Mouse (Mus musculus): ENCODE data around the gene Klc3. TPM values are rescaled to one million over a fixed set of nuclear protein-coding genes. Genes with fewer than 3 reads are reported as not detected.

Klc3 gene
- polyA plus RNA-seq, 1 experiment: 1.3 TPM

DNA sequence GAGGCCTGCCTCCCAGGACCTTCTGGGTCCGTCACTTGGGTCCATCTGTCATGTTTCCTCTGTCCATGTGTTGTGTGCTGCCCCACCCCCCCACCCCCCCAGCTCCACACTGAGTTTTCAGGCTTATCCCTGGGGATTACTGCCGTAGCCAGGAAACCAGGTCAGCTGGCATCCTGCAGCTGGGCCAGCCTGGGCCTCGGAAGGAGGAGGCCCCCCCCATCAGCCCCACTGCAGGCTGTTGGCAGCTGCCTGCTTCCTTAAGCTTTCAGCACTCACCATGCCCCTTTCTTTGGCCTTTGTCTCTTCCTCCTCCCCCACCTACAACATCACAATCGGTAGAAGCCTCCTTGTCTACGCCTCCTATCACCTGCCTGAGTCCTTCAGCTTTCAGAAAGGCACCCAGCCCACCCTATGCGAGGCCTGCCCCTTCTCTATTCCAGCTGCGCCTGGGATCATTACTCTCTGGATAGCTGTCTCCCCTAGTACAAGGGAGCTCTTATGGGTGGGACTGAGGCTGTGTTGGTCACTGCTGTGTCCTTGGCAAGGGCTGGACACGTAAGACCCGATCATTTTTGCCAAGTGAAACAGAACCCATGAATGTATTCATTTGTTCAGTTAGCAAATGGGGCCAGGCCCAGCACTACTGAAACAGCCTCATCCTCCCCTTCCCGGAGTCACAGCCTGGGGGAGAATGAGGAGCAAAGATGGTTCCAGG, 15.0 kb downstream of the Klc3 start:
- no peak for TF ChIP-seq GATA1 (IDR thresholded peaks at IDR 0.05; ENCODE audit: borderline replicate concordance, low read length)
- TF ChIP-seq FLI1 (IDR thresholded peaks at IDR 0.05; ENCODE audit: low read length): no peak
- Histone ChIP-seq H3K27me3 (replicated peaks) (no peaks in the 10 kb centered on the region), H3K36me3 (replicated peaks; ENCODE audit: low read length) (peaks cover 98% of the 10 kb centered on the region)

GRCm38 (mm10) chr7:19383708-19384107, 20.2 kb downstream of the Klc3 start:
- Histone ChIP-seq H3K9me3 (no peaks in the 10 kb centered on the region), H3K36me3 (replicated peaks; ENCODE audit: low read length) (peaks cover 54% of the 10 kb centered on the region), H3K4me3 (replicated peaks) (peak overlapping the region; percentile 42), H3K27me3 (replicated peaks) (no peaks in the 10 kb centered on the region), H3K4me1 (peaks cover 40% of the 10 kb centered on the region)
- TF ChIP-seq FLI1 (IDR thresholded peaks at IDR 0.05; ENCODE audit: low read length) (no peak), GATA1 (IDR thresholded peaks at IDR 0.05; ENCODE audit: borderline replicate concordance, low read length) (no peak)

More for the DNA sequence above, 15.0 kb downstream of the Klc3 start:
- no peak overlapping the region for H3K4me3 ChIP-seq (replicated peaks)
- H3K9me3 ChIP-seq: no peaks in the 10 kb centered on the region
- H3K4me1 ChIP-seq: peaks cover 18% of the 10 kb centered on the region

DNA sequence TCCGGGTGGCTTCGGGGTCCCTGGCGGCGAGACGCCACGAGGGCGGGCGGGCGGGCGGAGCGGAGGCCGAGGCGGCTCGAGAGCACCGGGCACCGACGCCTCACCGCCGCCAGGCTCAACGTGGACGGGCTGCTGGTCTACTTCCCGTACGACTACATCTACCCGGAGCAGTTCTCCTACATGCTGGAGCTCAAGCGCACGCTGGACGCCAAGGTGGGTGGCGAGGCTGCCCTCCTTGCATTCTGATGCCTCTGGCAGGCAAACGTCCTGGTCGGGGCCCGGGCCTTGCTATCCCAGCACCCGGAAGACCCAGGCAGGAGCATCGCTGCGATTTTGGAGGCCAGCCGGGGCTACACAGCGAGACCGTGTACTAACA, 21.8 kb downstream of the Klc3 start:
- TF ChIP-seq GATA1 (IDR thresholded peaks at IDR 0.05; ENCODE audit: borderline replicate concordance, low read length) (no peak), FLI1 (IDR thresholded peaks at IDR 0.05; ENCODE audit: low read length) (no peak)
- H3K9me3 ChIP-seq: no peaks in the 10 kb centered on the region
- peaks cover 52% of the 10 kb centered on the region for H3K36me3 ChIP-seq (replicated peaks; ENCODE audit: low read length)
- H3K4me1 ChIP-seq: peaks cover 36% of the 10 kb centered on the region
- peak overlapping the region; percentile 100 for H3K4me3 ChIP-seq (replicated peaks)
- H3K27me3 ChIP-seq (replicated peaks): no peaks in the 10 kb centered on the region

GRCm38 (mm10) chr7:19381377-19382165, 22.3 kb downstream of the Klc3 start, which contains the start of gene Ercc2:
TSS of gene Ercc2 (plus strand) at chr7:19382010.
- TF ChIP-seq FLI1 (IDR thresholded peaks at IDR 0.05; ENCODE audit: low read length) (no peak), GATA1 (IDR thresholded peaks at IDR 0.05; ENCODE audit: borderline replicate concordance, low read length) (no peak)
- Histone ChIP-seq H3K9me3 (no peaks in the 10 kb centered on the region), H3K4me1 (peaks cover 36% of the 10 kb centered on the region), H3K27me3 (replicated peaks) (no peaks in the 10 kb centered on the region), H3K4me3 (replicated peaks) (peak within 1 kb of the TSS; percentile 100), H3K36me3 (replicated peaks; ENCODE audit: low read length) (peaks cover 50% of the 10 kb centered on the region)

GRCm38 (mm10) chr7:19378049-19378448, 25.9 kb downstream of the Klc3 start:
- no peaks in the 10 kb centered on the region for H3K27me3 ChIP-seq (replicated peaks)
- H3K4me1 ChIP-seq: peaks cover 18% of the 10 kb centered on the region
- peaks cover 48% of the 10 kb centered on the region for H3K36me3 ChIP-seq (replicated peaks; ENCODE audit: low read length)
- no peak overlapping the region for H3K4me3 ChIP-seq (replicated peaks)
- TF ChIP-seq GATA1 (IDR thresholded peaks at IDR 0.05; ENCODE audit: borderline replicate concordance, low read length) (no peak), FLI1 (IDR thresholded peaks at IDR 0.05; ENCODE audit: low read length) (no peak)
- no peaks in the 10 kb centered on the region for H3K9me3 ChIP-seq

DNA sequence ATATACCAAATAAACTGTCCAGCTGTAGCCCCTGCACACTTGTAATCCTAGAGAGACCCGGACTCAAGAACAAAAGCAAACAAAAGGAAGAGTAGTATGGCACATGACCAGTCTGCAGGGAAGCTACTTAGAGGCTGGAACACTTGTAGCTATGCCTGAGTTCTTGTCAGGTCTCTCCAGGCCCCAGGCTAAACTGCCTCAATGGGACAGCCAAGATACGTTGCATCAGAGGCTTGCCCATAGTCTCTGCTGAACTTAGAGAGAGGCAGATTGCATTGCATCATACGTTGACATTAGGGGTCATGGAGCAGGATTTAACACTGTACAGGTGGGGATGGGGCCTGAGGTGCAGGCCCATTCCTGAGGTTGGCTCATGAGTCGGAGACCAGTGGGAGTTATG, 27.9 kb downstream of the Klc3 start:
- Histone ChIP-seq H3K36me3 (replicated peaks; ENCODE audit: low read length) (peaks cover 62% of the 10 kb centered on the region), H3K4me3 (replicated peaks) (no peak overlapping the region), H3K9me3 (no peaks in the 10 kb centered on the region), H3K27me3 (replicated peaks) (no peaks in the 10 kb centered on the region), H3K4me1 (peaks cover 5% of the 10 kb centered on the region)
- no peak for TF ChIP-seq GATA1 (IDR thresholded peaks at IDR 0.05; ENCODE audit: borderline replicate concordance, low read length)
- TF ChIP-seq FLI1 (IDR thresholded peaks at IDR 0.05; ENCODE audit: low read length): no peak

DNA sequence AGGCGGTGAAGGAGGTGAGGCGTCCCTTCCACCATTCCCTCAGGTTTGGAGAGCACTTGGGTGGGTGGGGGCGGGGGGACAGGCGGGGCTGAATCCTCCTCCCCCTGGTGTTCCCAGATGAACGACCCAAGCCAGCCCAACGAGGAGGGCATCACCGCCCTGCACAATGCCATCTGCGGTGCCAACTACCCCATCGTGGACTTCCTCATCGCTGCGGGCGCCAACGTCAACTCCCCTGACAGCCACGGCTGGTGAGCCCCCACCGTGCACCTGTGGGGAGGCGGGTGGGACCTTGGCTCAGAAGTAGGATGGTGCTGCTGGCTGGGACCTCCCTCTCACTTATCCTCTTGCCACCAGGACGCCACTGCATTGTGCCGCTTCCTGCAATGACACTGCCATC, 28.5 kb downstream of the Klc3 start:
- TF ChIP-seq GATA1 (IDR thresholded peaks at IDR 0.05; ENCODE audit: borderline replicate concordance, low read length) (no peak), FLI1 (IDR thresholded peaks at IDR 0.05; ENCODE audit: low read length) (no peak)

DNA sequence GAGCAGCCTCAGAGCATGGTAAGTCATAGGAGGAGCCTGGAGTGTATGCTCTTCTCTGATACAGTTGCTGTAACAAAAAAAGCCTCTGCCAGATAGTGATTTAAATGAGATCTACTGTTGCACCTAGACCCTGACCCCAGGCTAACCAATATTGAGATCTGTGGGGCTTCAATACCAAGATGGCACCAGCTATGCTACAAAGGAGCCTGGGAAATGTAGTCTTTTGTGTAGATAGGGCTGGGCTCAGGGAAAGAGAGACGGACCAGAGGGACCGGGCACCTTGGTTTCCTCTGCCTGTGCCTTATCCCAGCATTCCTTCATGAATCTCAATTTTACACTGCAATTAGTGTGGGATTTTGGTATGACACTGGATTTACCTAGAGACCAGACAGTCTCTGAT, 30.5 kb downstream of the Klc3 start:
- peaks cover 10% of the 10 kb centered on the region for H3K27me3 ChIP-seq (replicated peaks)
- H3K4me3 ChIP-seq (replicated peaks): no peak overlapping the region
- TF ChIP-seq FLI1 (IDR thresholded peaks at IDR 0.05; ENCODE audit: low read length): no peak
- no peak for TF ChIP-seq GATA1 (IDR thresholded peaks at IDR 0.05; ENCODE audit: borderline replicate concordance, low read length)
- peaks cover 18% of the 10 kb centered on the region for H3K4me1 ChIP-seq
- peaks cover 86% of the 10 kb centered on the region for H3K36me3 ChIP-seq (replicated peaks; ENCODE audit: low read length)
- H3K9me3 ChIP-seq: no peaks in the 10 kb centered on the region

More for the DNA sequence above, 28.5 kb downstream of the Klc3 start:
- no peaks in the 10 kb centered on the region for H3K27me3 ChIP-seq (replicated peaks)
- peaks cover 6% of the 10 kb centered on the region; the same call in 1 of the 2 replicates for H3K4me1 ChIP-seq
- peak overlapping the region; percentile 6 for H3K4me3 ChIP-seq (replicated peaks)
- peaks cover 68% of the 10 kb centered on the region for H3K36me3 ChIP-seq (replicated peaks; ENCODE audit: low read length)
- H3K9me3 ChIP-seq: no peaks in the 10 kb centered on the region

GRCm38 (mm10) chr7:19369823-19370425, 34.0 kb downstream of the Klc3 start:
- no peak for TF ChIP-seq GATA1 (IDR thresholded peaks at IDR 0.05; ENCODE audit: borderline replicate concordance, low read length)
- TF ChIP-seq FLI1 (IDR thresholded peaks at IDR 0.05; ENCODE audit: low read length): no peak
- H3K9me3 ChIP-seq: no peaks in the 10 kb centered on the region
- H3K27me3 ChIP-seq (replicated peaks): peaks cover 11% of the 10 kb centered on the region
- H3K36me3 ChIP-seq (replicated peaks; ENCODE audit: low read length): peaks cover 55% of the 10 kb centered on the region
- H3K4me1 ChIP-seq: peaks cover 19% of the 10 kb centered on the region
- H3K4me3 ChIP-seq (replicated peaks): peak overlapping the region; percentile 80
